Mouse (Mus musculus) right cerebral cortex, postnatal 4 days (tissue): ENCODE measurements around the gene Dennd5a.
A peak's percentile ranks its signal among the peaks of the same experiment; 100 is the strongest.

Experiments used
- DNase-seq: peaks from one replicate; pipeline ENCODE4 v3.0.0-alpha.2; 2022

Gene Dennd5a

DNA sequence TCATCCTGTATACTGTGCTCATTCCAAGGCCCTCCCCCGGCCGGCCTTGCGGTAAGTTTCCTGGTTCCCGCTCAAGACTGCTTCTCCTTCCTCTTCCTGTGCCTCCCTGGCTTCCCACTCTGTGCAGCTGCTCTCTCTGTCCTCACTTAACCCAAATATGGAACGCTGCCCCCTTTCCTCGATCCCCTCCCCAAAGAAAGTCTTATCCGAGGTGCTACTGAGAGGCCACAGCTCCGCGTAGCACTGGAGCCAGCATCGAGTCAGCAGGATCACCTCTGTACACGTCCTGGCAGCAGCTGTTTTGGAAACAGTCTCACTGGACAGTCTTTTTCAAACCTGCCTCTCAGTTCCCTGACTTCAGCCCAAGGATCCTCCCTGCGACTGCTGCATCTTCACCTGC lies 81.1 kb downstream of the Dennd5a start:
- DNase-seq, result no peak

DNA sequence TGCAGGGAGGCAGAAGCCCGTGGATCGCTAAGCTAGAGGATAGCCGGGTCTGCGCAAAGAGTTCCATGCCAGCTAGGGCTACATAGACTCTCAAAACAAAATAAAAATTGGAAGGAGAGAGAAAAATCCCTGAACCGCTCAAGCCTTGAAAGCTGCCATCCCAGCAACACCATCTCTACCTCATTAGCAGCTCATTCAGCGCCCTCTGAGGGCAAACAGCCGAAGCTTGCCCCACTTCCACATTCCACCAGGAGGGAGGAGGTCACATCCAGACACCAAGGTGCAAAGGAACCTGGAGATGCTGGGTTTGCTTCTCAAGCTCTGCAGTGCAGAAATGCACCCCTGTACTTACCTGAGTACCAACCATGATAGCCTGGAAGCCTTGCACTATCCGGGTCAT lies 84.2 kb downstream of the Dennd5a start:
- no peak for DNase-seq

DNA sequence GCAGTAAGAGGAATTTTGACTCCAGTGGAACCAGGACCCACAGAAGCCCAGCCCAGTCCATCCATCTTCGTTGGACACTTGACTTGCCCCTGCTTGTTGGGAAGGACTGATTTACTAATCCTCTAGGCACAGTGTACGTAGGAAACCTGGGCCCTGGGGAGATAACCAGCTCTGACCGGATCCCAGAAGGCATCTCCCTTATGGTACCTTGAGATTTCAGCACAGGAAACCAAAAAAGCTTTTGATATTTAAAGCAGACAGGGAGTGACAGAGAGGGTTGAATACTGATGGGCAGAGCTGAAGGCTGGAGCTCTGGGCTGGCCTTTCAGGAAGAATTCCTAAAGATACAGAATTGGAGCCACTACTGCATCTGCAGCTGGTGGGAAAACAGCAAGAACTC lies 84.7 kb downstream of the Dennd5a start:
- DNase-seq, result no peak

DNA sequence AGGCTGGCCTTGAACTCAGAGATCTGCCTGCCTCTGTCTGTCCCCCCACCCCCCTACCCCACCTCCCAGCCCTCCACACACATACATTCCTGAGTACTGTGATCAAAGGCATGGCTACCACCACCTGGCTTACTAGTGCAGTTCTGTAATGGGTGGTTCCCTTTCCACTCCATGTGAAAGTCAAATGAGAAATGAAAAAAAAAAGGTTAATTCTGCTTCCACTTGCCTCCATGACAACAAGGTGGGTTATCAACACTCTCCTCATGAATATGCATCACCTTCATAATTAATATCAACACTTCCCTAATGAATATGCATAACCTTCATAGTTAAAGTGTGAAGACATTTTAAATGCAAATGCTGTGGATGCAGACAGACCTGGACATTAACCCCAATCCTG lies 85.2 kb downstream of the Dennd5a start:
- DNase-seq, result no peak

DNA sequence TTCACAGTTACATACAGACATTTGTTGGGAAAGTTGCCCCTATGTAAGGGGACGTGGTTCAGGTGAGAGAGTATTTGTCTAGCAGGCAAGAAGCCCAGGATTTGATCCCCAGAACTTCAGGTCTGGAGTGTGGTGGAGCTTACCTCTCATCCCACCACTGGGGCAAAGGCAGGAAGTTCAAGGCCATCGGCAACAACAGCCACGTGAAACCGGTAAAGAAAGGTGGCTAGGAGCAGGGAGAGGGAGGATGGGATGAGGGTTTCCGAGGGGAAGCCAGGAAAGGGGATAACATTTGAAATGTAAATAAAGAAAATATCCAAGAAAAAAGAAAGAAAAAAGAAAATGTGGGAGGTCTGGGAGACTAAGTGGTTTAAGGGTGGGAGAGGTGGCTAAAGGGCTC lies 87.1 kb downstream of the Dennd5a start:
- no peak for DNase-seq

DNA sequence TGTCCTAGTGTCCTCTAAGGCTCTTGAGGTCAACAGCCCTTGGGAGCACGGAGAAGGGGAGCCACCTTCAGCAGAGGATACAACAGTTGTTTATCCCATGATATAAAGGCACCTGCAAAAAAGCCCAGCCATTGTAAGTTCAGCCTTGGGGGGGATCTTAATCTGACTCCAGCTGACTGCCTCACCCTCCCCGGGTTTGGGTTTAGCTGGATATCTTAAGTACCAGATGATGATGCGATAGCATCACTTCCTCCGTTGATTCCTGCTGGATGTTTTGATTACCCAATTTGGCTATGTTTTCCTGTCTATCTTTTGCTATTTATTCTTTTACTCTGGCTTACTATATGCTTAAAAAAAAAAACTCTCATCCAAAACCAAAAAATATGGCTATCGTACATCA lies 89.0 kb downstream of the Dennd5a start:
- DNase-seq, result no peak

DNA sequence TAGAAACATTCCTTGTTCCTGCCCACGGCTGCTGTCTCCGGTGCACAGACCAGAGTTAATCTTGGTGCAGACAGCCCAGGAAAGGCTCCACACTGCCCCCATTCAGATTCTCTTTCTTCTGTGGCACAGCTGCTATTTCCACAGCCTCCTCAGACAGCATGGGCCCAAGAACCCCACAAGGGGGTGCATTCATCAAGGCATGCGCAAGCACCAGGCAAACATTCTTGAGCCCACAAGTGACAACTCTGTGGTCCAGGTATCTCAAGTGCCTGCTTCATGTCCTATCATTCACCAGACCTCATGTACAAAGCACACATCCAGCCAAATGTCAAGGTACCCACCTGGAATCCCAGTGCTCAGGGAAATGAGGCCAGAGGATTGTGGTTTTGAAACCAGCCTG lies 91.8 kb downstream of the Dennd5a start:
- no peak for DNase-seq

DNA sequence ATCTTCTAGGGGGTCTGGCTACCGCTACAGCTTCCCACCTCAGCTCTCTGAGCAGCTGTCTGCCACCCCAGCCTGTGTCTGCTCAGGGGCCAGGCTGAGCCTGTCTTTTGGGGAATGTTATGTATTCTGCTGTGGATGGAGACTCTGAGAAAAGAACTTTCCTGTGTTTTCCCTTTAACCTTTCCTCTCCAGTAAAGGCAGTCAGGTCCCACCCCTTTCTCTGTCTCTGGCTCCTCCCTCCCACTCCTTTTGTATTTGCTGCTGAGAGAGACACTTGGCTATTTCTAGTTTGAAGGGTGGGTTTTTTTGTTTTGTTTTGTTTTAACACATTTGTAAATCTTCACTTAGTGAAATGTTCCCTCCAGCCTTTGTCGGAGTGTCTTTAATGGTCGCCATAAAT lies 93.6 kb downstream of the Dennd5a start:
- no peak for DNase-seq

DNA sequence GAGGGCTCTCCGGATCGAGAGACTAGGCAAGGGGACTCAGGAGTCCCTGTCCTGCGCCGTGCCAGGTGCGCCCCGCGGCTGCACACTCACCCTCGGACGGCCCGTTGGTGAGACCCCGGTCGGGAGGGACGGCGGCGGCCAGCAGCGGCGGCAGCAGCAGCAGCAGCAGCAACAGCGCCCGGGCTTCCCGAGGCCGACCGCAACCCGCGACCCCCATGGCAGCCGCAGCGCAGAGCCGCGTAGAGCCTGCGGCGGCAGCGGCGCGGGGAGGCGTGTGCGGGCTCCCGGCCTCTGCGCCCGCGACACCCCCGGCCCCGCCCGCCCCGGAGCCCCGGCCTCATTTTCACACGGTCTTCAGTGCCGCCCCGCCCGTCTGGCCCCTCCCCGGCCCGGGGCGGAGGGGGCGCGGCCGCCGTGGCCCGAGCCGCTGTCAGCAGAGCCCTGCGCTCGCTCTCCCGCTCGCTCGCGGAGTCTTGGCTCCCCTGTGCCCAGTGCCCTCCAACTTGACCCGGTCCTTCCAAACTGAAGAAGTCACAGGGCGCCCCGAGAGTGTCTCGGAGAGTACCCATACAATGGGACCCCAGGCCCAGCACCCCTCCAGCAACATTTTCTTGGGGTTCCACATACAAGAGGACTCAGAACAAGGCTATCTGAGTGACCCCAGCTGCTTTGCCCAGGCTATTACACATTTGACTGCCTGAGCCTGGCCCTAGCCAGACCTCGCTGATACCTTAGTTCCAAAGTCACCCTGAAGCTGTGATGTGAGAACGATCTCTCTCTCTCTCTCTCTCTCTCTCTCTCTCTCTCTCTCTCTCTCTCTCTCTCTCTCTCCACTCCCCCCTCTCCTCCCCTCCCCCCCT lies 94.7 kb downstream of the Dennd5a start, which contains the start of gene Scube2:
Gene Scube2 (minus strand): TSS at position 310 of the 860 bp plus-strand sequence.
- peak; percentile 25 for DNase-seq

DNA sequence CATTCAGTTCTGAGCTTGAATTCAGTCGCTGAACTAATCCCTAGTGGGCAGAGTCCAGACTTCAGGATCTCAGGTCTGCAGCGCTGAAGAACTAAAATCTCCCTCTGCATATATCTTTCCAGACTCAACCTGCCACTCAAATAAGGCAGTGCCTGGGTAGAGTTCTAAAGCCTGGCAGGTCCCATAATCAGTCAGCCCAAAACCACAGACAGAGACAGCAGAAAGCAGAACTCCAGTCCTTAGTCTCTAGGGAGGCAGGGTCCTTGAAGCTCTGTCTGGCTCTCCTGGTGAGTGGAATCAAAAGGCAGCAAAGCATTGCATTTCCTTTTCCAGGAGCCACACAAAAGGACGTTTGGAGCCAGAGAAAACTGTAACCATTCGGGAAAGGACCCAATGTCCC lies 96.7 kb downstream of the Dennd5a start:
- no peak for DNase-seq

DNA sequence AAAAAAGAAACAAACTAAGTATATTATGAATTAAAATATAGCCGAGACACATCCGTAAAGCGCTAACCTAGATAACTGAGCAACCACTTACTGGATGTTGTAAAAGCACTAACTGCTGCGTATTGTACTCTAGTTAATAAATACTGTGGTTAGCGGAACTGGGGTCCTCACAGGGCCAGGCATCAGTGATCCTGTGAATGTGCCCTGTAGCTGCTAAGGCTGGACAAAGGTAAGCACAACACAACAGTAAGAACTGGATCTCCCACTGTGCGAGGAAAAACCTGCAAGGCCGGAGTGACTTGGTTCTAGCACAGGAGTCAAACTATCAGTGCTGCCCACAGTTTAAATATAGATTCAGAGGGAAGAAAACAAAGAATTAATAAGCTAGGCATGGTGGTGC lies 100.1 kb downstream of the Dennd5a start:
- no peak for DNase-seq

DNA sequence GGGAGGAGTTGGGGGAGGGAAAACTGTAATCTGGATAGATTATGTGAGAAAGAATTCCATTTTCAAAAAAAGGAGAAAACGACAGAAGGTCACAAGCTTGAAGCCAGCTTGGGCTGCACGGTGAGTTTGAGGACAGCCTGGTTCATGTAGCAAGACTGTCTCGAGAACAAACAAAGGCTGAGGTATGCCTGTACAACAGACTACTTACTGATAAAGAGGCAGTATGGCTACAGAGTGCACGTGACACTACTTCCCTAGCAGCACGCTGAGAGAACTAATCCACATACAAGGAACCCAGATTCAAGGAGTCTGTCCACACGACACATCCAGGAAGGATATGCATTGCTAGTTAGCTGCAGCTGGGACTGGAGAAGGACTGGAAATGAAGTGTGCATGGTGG lies 100.9 kb downstream of the Dennd5a start:
- DNase-seq, result no peak

DNA sequence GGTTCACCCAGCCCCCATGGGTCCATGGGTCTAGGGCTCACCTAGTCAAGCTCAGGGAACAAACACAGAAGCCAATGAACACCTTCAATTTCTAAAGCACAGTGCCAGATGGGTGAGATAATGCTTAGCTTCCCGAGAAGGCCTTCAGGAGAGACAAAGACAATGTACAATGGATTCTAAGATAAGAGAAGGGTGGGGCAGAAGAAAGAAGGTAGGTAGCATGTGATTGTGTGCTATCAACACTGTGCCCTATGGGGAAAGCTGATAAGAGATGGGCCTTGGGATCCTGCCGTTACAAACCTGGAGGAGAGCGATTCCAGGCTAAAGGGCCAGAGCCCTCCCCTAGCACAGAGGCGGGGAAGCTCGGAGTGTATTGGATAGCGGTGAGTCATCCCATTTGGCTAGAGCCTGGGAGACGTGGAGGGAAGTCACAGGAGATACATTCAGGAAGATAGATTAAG lies 107.5 kb downstream of the Dennd5a start:
- DNase-seq, result no peak

DNA sequence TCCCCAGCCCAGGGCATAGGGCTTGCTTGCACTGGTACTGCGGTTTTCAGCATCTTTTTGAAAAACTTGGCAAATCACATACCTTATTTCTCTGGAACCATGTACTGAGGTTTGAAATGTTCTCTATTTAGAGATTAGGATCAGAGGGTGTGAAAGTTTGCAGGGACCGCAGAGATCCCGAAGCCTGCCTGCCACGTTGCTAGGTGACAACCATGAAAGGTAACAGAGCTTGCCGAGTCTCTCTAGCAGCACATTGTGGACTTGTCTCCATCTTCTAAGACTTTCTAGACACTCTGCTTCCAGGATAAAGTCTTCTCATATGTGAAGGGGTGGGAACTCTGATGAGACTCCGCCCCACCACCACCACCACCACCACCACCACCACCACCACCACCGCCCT lies 108.3 kb downstream of the Dennd5a start:
- no peak for DNase-seq

DNA sequence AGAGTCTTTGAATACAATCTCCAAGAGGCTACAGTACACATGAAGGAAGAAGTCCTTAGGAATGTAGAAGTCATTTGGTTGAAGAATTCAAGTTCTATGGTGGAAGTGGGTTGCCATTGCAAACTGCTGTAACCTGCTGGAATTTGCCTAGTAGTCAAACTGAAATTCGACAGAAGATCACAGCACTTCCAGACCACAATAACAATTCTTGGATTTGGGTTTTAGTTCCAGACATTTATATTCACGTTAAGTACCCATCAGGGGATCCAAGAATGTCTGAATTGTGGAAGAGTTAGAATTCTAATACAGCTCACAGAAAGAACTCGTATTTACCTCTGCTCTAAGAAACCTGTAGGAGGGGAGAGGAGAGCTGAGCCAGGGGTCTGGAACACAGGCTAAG lies 109.7 kb downstream of the Dennd5a start:
- no peak for DNase-seq

DNA sequence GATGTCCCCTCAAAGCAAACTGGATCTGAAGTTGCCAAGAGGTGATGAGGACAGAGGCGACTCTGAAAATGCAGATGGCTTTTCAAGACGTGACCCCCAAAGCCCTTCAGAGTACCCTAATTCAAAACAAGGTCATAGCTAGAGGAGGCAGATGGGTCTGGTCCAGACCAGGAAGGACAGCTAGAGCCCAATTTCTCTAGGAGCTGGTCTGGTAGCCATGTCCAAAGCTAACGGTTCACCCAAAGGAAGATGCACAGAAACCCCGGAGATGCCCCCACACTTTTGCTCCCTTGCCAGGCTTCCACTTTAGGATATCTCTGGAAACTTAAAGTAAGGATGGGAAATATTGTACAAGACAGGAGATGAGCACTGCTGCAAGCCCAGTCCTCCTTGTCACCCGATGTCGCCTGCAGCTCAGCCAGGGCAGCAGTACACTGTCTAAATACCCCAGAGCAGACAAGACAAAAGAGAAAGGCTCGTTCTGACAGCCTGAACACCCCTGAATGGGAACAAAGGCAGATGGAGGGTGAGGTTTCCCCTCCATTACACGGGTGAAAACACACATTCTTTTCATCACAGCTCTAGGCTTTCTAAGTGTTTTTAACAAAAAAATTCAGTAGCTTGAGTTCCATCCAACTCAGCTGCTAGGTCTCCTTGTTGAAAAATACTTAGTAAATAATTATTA lies 110.4 kb downstream of the Dennd5a start:
- DNase-seq, result no peak

DNA sequence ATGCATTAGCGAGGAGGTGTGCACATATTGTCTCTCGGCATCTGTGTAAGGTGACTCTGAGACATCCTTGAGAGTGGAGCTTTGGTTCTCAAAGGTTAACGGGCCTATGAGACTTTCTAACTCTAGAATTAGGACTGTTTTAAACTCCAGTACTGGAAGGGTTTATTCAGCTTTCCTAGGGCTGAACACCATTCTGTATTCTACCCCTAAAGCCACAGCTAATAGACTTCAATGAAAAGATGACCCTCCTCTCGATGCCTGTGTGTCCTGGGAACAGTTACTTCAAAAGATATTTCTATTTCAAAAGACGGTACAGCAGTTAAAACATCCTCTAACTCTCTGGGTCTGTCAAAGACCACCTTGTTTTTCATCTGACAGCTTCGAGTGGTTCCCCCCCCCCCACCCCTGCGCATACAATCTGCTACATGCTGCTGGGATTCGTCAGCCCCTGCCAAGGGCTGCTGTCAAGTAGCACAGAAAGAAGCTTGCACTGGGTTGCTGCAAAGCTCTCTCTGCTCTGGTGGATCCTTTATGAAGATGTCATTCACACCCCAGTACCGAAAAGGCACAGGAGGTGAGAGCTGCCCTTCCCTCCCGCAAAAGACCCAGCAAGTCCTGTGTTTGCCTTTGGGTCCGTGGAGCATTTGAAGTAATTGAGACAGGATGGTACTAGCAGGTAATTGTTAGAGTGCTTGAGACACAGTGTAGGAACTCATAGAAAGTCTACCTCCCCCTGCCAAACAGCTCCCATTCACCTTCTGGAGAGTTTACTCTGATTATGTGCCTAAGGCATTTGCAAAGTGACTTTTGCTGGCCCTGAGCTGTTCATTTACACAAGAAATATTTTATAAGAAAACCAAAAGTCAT lies 111.2 kb downstream of the Dennd5a start:
- DNase-seq, result no peak

DNA sequence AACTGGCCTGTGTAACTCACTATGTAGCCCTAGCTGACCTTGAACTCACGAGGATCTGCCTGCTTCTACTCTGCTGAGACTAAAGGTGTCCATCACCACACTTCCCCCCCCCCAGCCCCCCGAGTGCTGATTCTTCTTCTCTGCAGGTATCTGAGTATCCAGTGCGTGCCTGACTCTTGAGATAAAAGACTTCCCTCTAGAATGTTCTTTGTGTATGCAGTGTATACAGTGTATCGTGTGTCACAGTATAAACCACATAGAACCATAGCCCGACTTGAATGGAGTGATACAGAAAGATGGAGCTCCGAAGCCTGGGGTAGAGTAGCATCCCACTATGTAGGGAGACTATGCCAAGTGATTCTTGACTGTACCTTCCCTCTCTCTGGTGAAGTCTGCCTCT lies 116.2 kb downstream of the Dennd5a start:
- DNase-seq, result no peak
